Mouse (Mus musculus): ENCODE results near the gene Mxi1. TPM values are rescaled to one million over a fixed set of nuclear protein-coding genes. Genes with fewer than 3 reads are reported as not detected.

Mxi1 gene
- total RNA-seq, 2 experiments from 2014 or later = 66.9 to 77.8 TPM

GRCm38 (mm10) chr19:53362967-53363366 lies 52.6 kb downstream of the Mxi1 start:
- DNase-seq (ENCODE audit: low spot score in 2 of 2) = no peak

GRCm38 (mm10) chr19:53364551-53364950 lies 54.2 kb downstream of the Mxi1 start:
- DNase-seq (ENCODE audit: low spot score in 2 of 2) = no peak

GRCm38 (mm10) chr19:53364963-53365362 lies 54.6 kb downstream of the Mxi1 start:
- peak in 1 of 2 experiments; percentile 76 for DNase-seq (ENCODE audit: low spot score in 2 of 2)

GRCm38 (mm10) chr19:53366057-53366775 lies 55.9 kb downstream of the Mxi1 start:
- no peak for DNase-seq (ENCODE audit: low spot score in 2 of 2)

GRCm38 (mm10) chr19:53366881-53367280 lies 56.6 kb downstream of the Mxi1 start:
- no peak for DNase-seq (ENCODE audit: low spot score in 2 of 2)

- peak; percentile 78 to 93 for DNase-seq (ENCODE audit: low spot score in 2 of 2)
Measured at GRCm38 (mm10) chr19:53369469-53370043, 59.2 kb downstream of the Mxi1 start.

- DNase-seq (ENCODE audit: low spot score in 2 of 2) = no peak
Measured at GRCm38 (mm10) chr19:53370233-53370632, 59.9 kb downstream of the Mxi1 start.

- no peak for DNase-seq (ENCODE audit: low spot score in 2 of 2)
Measured at GRCm38 (mm10) chr19:53371666-53372065, 61.3 kb downstream of the Mxi1 start, which contains the start of gene Gm10197. TSS of gene Gm10197 (minus strand) at chr19:53371766.

GRCm38 (mm10) chr19:53373570-53373969 lies 63.3 kb downstream of the Mxi1 start:
- DNase-seq (ENCODE audit: low spot score in 2 of 2) = no peak

GRCm38 (mm10) chr19:53375299-53375698 lies 65.0 kb downstream of the Mxi1 start:
- peak in 1 of 2 experiments; percentile 42 for DNase-seq (ENCODE audit: low spot score in 2 of 2)

- no peak for DNase-seq (ENCODE audit: low spot score in 2 of 2)
Measured at GRCm38 (mm10) chr19:53375816-53376215, 65.5 kb downstream of the Mxi1 start.

GRCm38 (mm10) chr19:53377652-53378051 lies 67.3 kb downstream of the Mxi1 start:
- DNase-seq (ENCODE audit: low spot score in 2 of 2) = no peak

GRCm38 (mm10) chr19:53378421-53378820 lies 68.1 kb downstream of the Mxi1 start:
- no peak for DNase-seq (ENCODE audit: low spot score in 2 of 2)

GRCm38 (mm10) chr19:53383336-53383735 lies 73.0 kb downstream of the Mxi1 start:
- DNase-seq (ENCODE audit: low spot score in 2 of 2) = no peak

GRCm38 (mm10) chr19:53389417-53389816 lies 79.1 kb downstream of the Mxi1 start:
- DNase-seq (ENCODE audit: low spot score in 2 of 2) = no peak

GRCm38 (mm10) chr19:53389851-53390431 lies 79.6 kb downstream of the Mxi1 start:
- DNase-seq (ENCODE audit: low spot score in 2 of 2) = peak in 1 of 2 experiments; percentile 56

GRCm38 (mm10) chr19:53390495-53391007 lies 80.2 kb downstream of the Mxi1 start, which contains the start of gene Smndc1:
TSS of gene Smndc1 (minus strand) at chr19:53390578.
- DNase-seq (ENCODE audit: low spot score in 2 of 2) = peak; percentile 99

GRCm38 (mm10) chr19:53391386-53391785 lies 81.1 kb downstream of the Mxi1 start:
- no peak for DNase-seq (ENCODE audit: low spot score in 2 of 2)

GRCm38 (mm10) chr19:53391787-53392186 lies 81.5 kb downstream of the Mxi1 start:
- no peak for DNase-seq (ENCODE audit: low spot score in 2 of 2)

GRCm38 (mm10) chr19:53392781-53393343 lies 82.5 kb downstream of the Mxi1 start:
- no peak for DNase-seq (ENCODE audit: low spot score in 2 of 2)

GRCm38 (mm10) chr19:53393646-53394045 lies 83.3 kb downstream of the Mxi1 start:
- DNase-seq (ENCODE audit: low spot score in 2 of 2) = no peak

- peak in 1 of 2 experiments; percentile 67 for DNase-seq (ENCODE audit: low spot score in 2 of 2)
Measured at GRCm38 (mm10) chr19:53394552-53394951, 84.2 kb downstream of the Mxi1 start.
